Mouse (Mus musculus): ENCODE data around the gene Med13. TPM values are rescaled to one million over a fixed set of nuclear protein-coding genes. Genes with fewer than 3 reads are reported as not detected.
"Not testable (repeated sequence)": the region's sequence is repeated elsewhere in the genome, so short reads cannot be mapped to it uniquely, and the experiment has no call there.

Med13 gene
- polyA plus RNA-seq, 1 experiment from 2014 or later, result 12.7 TPM

- Histone ChIP-seq H3K4me1 (replicated peaks; ENCODE audit: control insufficient read depth, insufficient read depth, low read length) (peaks cover under 1% of the 10 kb centered on the region; the same call in 1 of the 2 replicates), H3K4me2 (replicated peaks) (no peak overlapping the region), H3K9me3 (ENCODE audit: control insufficient read depth, low read length) (no peaks in the 10 kb centered on the region), H3K36me3 (replicated peaks; ENCODE audit: control insufficient read depth, insufficient read depth) (peaks cover 21% of the 10 kb centered on the region), H3K9ac (no peak overlapping the region), H3K4me3 (replicated peaks; ENCODE audit: low read length) (no peak overlapping the region), H3K27me3 (ENCODE audit: control insufficient read depth, insufficient read depth, low read length) (no peaks in the 10 kb centered on the region), H3K27ac (no peak overlapping the region)
- ATAC-seq (ENCODE audit: low FRiP score) (no peak), DNase-seq (ENCODE audit: low spot score) (no peak)
- WGBS, result 82% methylated on average over 5 of the region's 5 CpGs
These were observed 9.8 kb downstream of the Med13 start for GRCm38 (mm10) chr11:86347387-86348122.

DNA sequence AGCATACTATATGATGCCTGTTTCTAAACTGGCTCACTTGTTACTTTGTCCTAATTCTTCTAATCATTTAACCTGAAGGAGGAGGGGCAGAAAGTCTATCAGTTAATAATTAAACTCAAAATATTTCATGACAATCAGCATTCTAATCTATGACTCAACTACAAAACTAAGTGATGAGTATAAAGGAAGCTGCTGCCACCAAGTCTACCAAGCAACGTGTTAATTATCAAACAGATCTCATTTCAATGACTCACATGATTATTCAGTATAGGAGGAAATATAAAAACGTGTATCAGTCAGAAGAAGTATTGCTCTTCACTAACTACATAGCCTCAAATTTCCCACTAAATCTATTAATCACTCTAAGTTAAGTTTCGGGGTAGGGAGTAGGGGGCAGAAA is 10.9 kb downstream of the Med13 start:
- Histone ChIP-seq H3K36me3 (replicated peaks; ENCODE audit: control insufficient read depth, insufficient read depth) (peaks cover 26% of the 10 kb centered on the region), H3K9me3 (ENCODE audit: control insufficient read depth, low read length) (no peaks in the 10 kb centered on the region), H3K4me1 (replicated peaks; ENCODE audit: control insufficient read depth, insufficient read depth, low read length) (no peaks in the 10 kb centered on the region), H3K4me2 (replicated peaks) (no peak overlapping the region), H3K27ac (no peak overlapping the region), H3K27me3 (ENCODE audit: control insufficient read depth, insufficient read depth, low read length) (no peaks in the 10 kb centered on the region), H3K9ac (no peak overlapping the region), H3K4me3 (replicated peaks; ENCODE audit: low read length) (no peak overlapping the region)
- WGBS, result 92% methylated on average over 3 of the region's 3 CpGs
- DNase-seq (ENCODE audit: low spot score) (no peak), ATAC-seq (ENCODE audit: low FRiP score) (no peak)

GRCm38 (mm10) chr11:86344940-86345339 is 12.5 kb downstream of the Med13 start:
- not testable (repeated sequence) for H3K4me1 ChIP-seq (replicated peaks; ENCODE audit: control insufficient read depth, insufficient read depth, low read length); ATAC-seq (ENCODE audit: low FRiP score)
- WGBS, result 92% methylated on average over 1 of the region's 1 CpGs

DNA sequence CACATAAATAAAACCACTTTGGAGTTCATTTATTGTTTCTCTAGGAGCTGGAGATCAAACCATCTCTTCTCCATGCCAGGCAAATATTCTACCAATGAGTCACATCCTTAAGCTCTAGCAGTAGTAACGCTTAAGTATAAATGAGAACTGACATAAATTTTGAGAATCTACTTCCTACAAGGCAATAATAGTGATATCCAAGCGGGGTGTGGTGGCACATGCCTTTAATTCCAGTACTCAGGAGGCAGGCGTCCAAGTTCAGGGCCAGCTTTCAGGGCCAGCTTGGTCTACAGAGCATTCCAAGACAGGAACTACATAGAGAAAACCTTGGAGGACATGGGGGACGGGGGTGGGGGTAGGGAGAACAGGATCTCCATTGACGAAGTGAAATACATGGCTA is 33.2 kb downstream of the Med13 start:
- ATAC-seq (ENCODE audit: low FRiP score) (no peak), DNase-seq (ENCODE audit: low spot score) (no peak)
- H3K4me1 ChIP-seq (replicated peaks; ENCODE audit: control insufficient read depth, insufficient read depth, low read length), result no peaks in the 10 kb centered on the region
- H3K4me2 ChIP-seq (replicated peaks), result no peak overlapping the region
- no peaks in the 10 kb centered on the region for H3K27me3 ChIP-seq (ENCODE audit: control insufficient read depth, insufficient read depth, low read length)
- no peaks in the 10 kb centered on the region for H3K9me3 ChIP-seq (ENCODE audit: control insufficient read depth, low read length)
- no peak overlapping the region for H3K4me3 ChIP-seq (replicated peaks; ENCODE audit: low read length)
- 87% methylated on average over 5 of the region's 5 CpGs for WGBS
- peaks cover 43% of the 10 kb centered on the region for H3K36me3 ChIP-seq (replicated peaks; ENCODE audit: control insufficient read depth, insufficient read depth)
- no peak overlapping the region for H3K9ac ChIP-seq
- no peak overlapping the region for H3K27ac ChIP-seq

More at GRCm38 (mm10) chr11:86344940-86345339, 12.5 kb downstream of the Med13 start:
- DNase-seq (ENCODE audit: low spot score); H3K27me3 ChIP-seq (ENCODE audit: control insufficient read depth, insufficient read depth, low read length); H3K9ac ChIP-seq; H3K4me3 ChIP-seq (replicated peaks; ENCODE audit: low read length); H3K27ac ChIP-seq; H3K9me3 ChIP-seq (ENCODE audit: control insufficient read depth, low read length); H3K4me2 ChIP-seq (replicated peaks): not testable (repeated sequence)
- peaks cover 28% of the 10 kb centered on the region for H3K36me3 ChIP-seq (replicated peaks; ENCODE audit: control insufficient read depth, insufficient read depth)

- not testable (repeated sequence) for H3K27me3 ChIP-seq (ENCODE audit: control insufficient read depth, insufficient read depth, low read length); ATAC-seq (ENCODE audit: low FRiP score); H3K4me2 ChIP-seq (replicated peaks); H3K27ac ChIP-seq; H3K4me1 ChIP-seq (replicated peaks; ENCODE audit: control insufficient read depth, insufficient read depth, low read length); H3K9me3 ChIP-seq (ENCODE audit: control insufficient read depth, low read length); H3K9ac ChIP-seq; H3K4me3 ChIP-seq (replicated peaks; ENCODE audit: low read length); DNase-seq (ENCODE audit: low spot score)
- H3K36me3 ChIP-seq (replicated peaks; ENCODE audit: control insufficient read depth, insufficient read depth), result peaks cover 32% of the 10 kb centered on the region
- 85% methylated on average over 3 of the region's 3 CpGs for WGBS
These were observed 42.4 kb downstream of the Med13 start for GRCm38 (mm10) chr11:86314992-86315391.

DNA sequence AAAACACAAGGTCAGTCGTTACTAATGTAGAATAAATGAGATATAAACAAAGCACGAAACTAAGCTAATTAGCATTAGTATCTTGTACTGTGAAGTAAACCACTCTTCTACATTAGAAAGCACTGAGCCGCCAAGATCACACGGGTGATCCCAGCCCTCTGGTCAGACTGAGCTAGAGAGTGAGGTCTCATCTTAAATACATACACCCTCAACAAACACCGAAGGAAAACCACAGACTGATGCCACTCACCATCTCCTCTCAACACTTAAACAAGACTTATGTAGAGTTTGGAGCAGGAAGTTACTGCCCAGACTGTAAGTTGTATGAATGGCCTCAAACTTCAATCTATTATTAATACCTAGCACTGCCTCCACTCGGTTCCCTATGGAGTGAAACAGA is 47.1 kb downstream of the Med13 start:
- no peak for ATAC-seq (ENCODE audit: low FRiP score)
- Histone ChIP-seq H3K27me3 (ENCODE audit: control insufficient read depth, insufficient read depth, low read length) (no peaks in the 10 kb centered on the region), H3K36me3 (replicated peaks; ENCODE audit: control insufficient read depth, insufficient read depth) (peaks cover 25% of the 10 kb centered on the region)

GRCm38 (mm10) chr11:86292201-86292600 is 65.2 kb downstream of the Med13 start:
- H3K4me2 ChIP-seq (replicated peaks); H3K27ac ChIP-seq; H3K9me3 ChIP-seq (ENCODE audit: control insufficient read depth, low read length); DNase-seq (ENCODE audit: low spot score); H3K4me3 ChIP-seq (replicated peaks; ENCODE audit: low read length); H3K27me3 ChIP-seq (ENCODE audit: control insufficient read depth, insufficient read depth, low read length); H3K9ac ChIP-seq; H3K4me1 ChIP-seq (replicated peaks; ENCODE audit: control insufficient read depth, insufficient read depth, low read length); ATAC-seq (ENCODE audit: low FRiP score): not testable (repeated sequence)
- WGBS, result 98% methylated on average over 10 of the region's 10 CpGs
- peaks cover 38% of the 10 kb centered on the region for H3K36me3 ChIP-seq (replicated peaks; ENCODE audit: control insufficient read depth, insufficient read depth)

More for the DNA sequence above, 47.1 kb downstream of the Med13 start:
- Histone ChIP-seq H3K4me1 (replicated peaks; ENCODE audit: control insufficient read depth, insufficient read depth, low read length) (no peaks in the 10 kb centered on the region), H3K27ac (no peak overlapping the region), H3K9ac (no peak overlapping the region), H3K4me2 (replicated peaks) (no peak overlapping the region), H3K4me3 (replicated peaks; ENCODE audit: low read length) (no peak overlapping the region), H3K9me3 (ENCODE audit: control insufficient read depth, low read length) (no peaks in the 10 kb centered on the region)
- WGBS, result 83% methylated on average over 6 of the region's 6 CpGs
- no peak for DNase-seq (ENCODE audit: low spot score)

DNA sequence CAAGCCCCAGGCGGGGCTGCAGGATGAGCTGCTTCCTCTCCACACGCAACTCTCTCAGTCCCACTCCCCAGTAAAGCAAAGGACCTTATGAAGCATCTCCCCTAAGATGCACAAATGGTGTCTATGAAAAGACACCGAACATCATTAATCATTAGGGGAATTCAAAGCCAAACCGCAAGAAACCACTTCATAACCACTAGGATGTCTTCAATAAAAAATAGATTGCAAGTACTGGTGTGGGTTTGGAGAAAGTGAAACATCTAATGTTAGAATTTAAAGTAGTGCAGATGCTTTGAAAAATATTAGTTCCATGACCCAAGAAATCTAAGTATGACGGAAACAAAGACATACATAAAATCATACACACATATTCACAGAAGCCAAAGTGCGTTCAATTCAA is 65.7 kb downstream of the Med13 start:
- no peak for DNase-seq (ENCODE audit: low spot score)
- WGBS, result 90% methylated on average over 6 of the region's 6 CpGs

DNA sequence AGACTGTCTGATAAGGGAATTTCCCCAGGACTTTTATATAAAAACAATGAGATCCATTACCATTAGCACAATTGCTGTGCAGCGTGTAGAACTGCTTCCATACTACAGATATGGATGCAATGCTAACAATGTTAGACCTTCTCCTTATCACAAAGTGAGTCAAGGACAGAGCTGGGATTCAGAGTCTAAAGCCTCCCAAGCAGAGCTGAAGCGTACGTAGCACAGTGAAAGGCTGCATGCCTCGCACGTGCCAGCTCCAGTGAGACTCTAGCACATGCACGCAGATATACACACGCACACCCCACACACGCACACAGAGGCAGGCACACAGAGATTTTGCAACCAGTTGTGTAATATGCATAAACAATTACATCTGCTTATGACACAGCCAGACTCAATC is 71.7 kb downstream of the Med13 start:
- no peak overlapping the region for H3K9ac ChIP-seq
- no peak overlapping the region for H3K4me3 ChIP-seq (replicated peaks; ENCODE audit: low read length)
- peaks cover 82% of the 10 kb centered on the region for H3K36me3 ChIP-seq (replicated peaks; ENCODE audit: control insufficient read depth, insufficient read depth)
- ATAC-seq (ENCODE audit: low FRiP score), result no peak
- H3K27ac ChIP-seq, result no peak overlapping the region
- no peak for DNase-seq (ENCODE audit: low spot score)
- 94% methylated on average over 8 of the region's 8 CpGs for WGBS
- no peak overlapping the region for H3K4me2 ChIP-seq (replicated peaks)
- no peaks in the 10 kb centered on the region for H3K27me3 ChIP-seq (ENCODE audit: control insufficient read depth, insufficient read depth, low read length)
- H3K9me3 ChIP-seq (ENCODE audit: control insufficient read depth, low read length), result no peaks in the 10 kb centered on the region
- H3K4me1 ChIP-seq (replicated peaks; ENCODE audit: control insufficient read depth, insufficient read depth, low read length), result no peaks in the 10 kb centered on the region

More for the DNA sequence above, 65.7 kb downstream of the Med13 start:
- no peak overlapping the region for H3K9ac ChIP-seq
- H3K27ac ChIP-seq, result no peak overlapping the region
- H3K36me3 ChIP-seq (replicated peaks; ENCODE audit: control insufficient read depth, insufficient read depth), result peaks cover 34% of the 10 kb centered on the region
- no peaks in the 10 kb centered on the region for H3K4me1 ChIP-seq (replicated peaks; ENCODE audit: control insufficient read depth, insufficient read depth, low read length)
- no peak overlapping the region for H3K4me2 ChIP-seq (replicated peaks)
- no peak for ATAC-seq (ENCODE audit: low FRiP score)
- no peaks in the 10 kb centered on the region for H3K27me3 ChIP-seq (ENCODE audit: control insufficient read depth, insufficient read depth, low read length)
- H3K9me3 ChIP-seq (ENCODE audit: control insufficient read depth, low read length), result no peaks in the 10 kb centered on the region
- H3K4me3 ChIP-seq (replicated peaks; ENCODE audit: low read length), result no peak overlapping the region
